Mouse (Mus musculus): ENCODE data around the gene Ntrk1. TPM values are rescaled to one million over a fixed set of nuclear protein-coding genes. Genes with fewer than 3 reads are reported as not detected.

Ntrk1 gene
- total and polyA plus RNA-seq, 3 experiments: 0.14 to 0.57 (median 0.16) TPM

- H3K36me3 ChIP-seq (ENCODE audit: control insufficient read depth, insufficient read depth, low read length): no peaks in the 10 kb centered on the region
- no peak overlapping the region for H3K4me3 ChIP-seq
- WGBS: 82% methylated on average over 25 of the region's 25 CpGs
- no peak for TF ChIP-seq EP300 (IDR thresholded peaks at IDR 0.05; ENCODE audit: insufficient read depth, low read depth, low read length)
- no peak for TF ChIP-seq POLR2A (IDR thresholded peaks at IDR 0.05; ENCODE audit: insufficient read depth, low read depth, low read length)
- no peak for TF ChIP-seq CTCF (IDR thresholded peaks at IDR 0.05)
- intact Hi-C loops (cut with DNase I): no loop called here
- no peak overlapping the region for H3K27ac ChIP-seq
- no peaks in the 10 kb centered on the region for H3K4me1 ChIP-seq (ENCODE audit: control insufficient read depth, insufficient read depth, low read length)
- H3K9ac ChIP-seq (ENCODE audit: low read depth, low read length): no peak overlapping the region
- no peaks in the 10 kb centered on the region for H3K79me2 ChIP-seq (replicated peaks; ENCODE audit: control insufficient read depth, insufficient read depth, low read length)
- DNase-seq: peak in 1 of 2 experiments; percentile 30
- no peaks in the 10 kb centered on the region for H3K27me3 ChIP-seq (ENCODE audit: control insufficient read depth, insufficient read depth, low read length)
Observed at GRCm38 (mm10) chr3:87783282-87784023, 11.5 kb downstream of the Ntrk1 start.

DNA sequence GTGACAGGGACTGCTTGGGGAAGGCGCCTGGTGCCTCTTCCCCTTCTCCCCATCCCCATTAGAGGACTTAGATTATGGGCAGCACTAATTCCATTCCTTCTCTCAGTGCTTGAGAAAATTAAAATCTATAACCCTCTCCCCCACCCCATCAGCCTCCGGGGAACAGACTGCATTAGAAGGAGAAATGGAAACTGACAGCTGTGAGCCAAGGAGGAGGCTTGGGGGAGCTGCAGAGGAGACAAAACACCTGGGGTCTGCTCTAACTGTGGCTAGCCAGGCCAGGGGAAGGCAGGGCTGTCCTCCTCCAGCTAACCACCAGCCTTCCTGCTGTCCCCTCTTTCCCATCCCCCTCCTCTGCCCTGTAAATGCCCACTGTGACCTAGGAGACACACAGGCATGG is 15.9 kb downstream of the Ntrk1 start:
- Histone ChIP-seq H3K9ac (ENCODE audit: low read depth, low read length) (no peak overlapping the region), H3K79me2 (replicated peaks; ENCODE audit: control insufficient read depth, insufficient read depth, low read length) (no peaks in the 10 kb centered on the region), H3K4me3 (no peak overlapping the region), H3K27me3 (ENCODE audit: control insufficient read depth, insufficient read depth, low read length) (no peaks in the 10 kb centered on the region; the same call in 1 of the 2 replicates), H3K27ac (no peak overlapping the region), H3K36me3 (ENCODE audit: control insufficient read depth, insufficient read depth, low read length) (no peaks in the 10 kb centered on the region), H3K4me1 (ENCODE audit: control insufficient read depth, insufficient read depth, low read length) (no peaks in the 10 kb centered on the region)
- no peak for DNase-seq
- WGBS: 47% methylated on average over 2 of the region's 2 CpGs
- intact Hi-C loops (cut with DNase I): no loop called here
- TF ChIP-seq POLR2A (IDR thresholded peaks at IDR 0.05; ENCODE audit: insufficient read depth, low read depth, low read length): no peak
- no peak for TF ChIP-seq CTCF (IDR thresholded peaks at IDR 0.05)
- TF ChIP-seq EP300 (IDR thresholded peaks at IDR 0.05; ENCODE audit: insufficient read depth, low read depth, low read length): no peak

- no peaks in the 10 kb centered on the region for H3K36me3 ChIP-seq (ENCODE audit: control insufficient read depth, insufficient read depth, low read length)
- H3K79me2 ChIP-seq (replicated peaks; ENCODE audit: control insufficient read depth, insufficient read depth, low read length): no peaks in the 10 kb centered on the region
- H3K27ac ChIP-seq: no peak overlapping the region
- intact Hi-C loops (cut with DNase I): no loop called here
- 51% methylated on average over 23 of the region's 23 CpGs for WGBS
- no peak overlapping the region for H3K9ac ChIP-seq (ENCODE audit: low read depth, low read length)
- no peak for DNase-seq
- TF ChIP-seq EP300 (IDR thresholded peaks at IDR 0.05; ENCODE audit: insufficient read depth, low read depth, low read length): no peak
- H3K4me1 ChIP-seq (ENCODE audit: control insufficient read depth, insufficient read depth, low read length): no peaks in the 10 kb centered on the region
- H3K27me3 ChIP-seq (ENCODE audit: control insufficient read depth, insufficient read depth, low read length): no peaks in the 10 kb centered on the region; the same call in 1 of the 2 replicates
- no peak overlapping the region for H3K4me3 ChIP-seq
Observed at GRCm38 (mm10) chr3:87778283-87778682, 16.7 kb downstream of the Ntrk1 start.

DNA sequence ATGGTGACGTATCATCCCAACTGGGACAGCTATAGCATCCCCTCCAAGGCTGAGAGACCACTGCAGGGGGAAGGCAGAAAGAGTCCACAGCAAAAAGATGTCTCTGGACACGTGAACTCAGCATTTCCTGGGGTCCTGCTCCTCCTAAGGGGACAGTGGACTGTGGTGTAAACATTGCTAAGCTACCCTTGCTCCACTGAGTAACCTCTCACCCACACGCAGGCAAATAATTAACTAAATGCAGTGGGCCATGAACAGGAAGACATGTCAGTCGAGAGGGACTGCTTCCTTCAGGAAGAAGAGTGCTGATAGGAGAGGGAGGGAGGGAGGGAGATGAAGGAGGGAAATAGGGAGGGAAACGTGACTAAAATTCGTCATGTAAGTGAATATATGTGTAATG is 23.9 kb downstream of the Ntrk1 start:
- no peak overlapping the region for H3K9ac ChIP-seq (ENCODE audit: low read depth, low read length)
- H3K4me1 ChIP-seq (ENCODE audit: control insufficient read depth, insufficient read depth, low read length): peaks cover 4% of the 10 kb centered on the region
- H3K36me3 ChIP-seq (ENCODE audit: control insufficient read depth, insufficient read depth, low read length): no peaks in the 10 kb centered on the region
- H3K79me2 ChIP-seq (replicated peaks; ENCODE audit: control insufficient read depth, insufficient read depth, low read length): no peaks in the 10 kb centered on the region
- H3K4me3 ChIP-seq: no peak overlapping the region
- H3K27ac ChIP-seq: no peak overlapping the region
- no peaks in the 10 kb centered on the region; the same call in 1 of the 2 replicates for H3K27me3 ChIP-seq (ENCODE audit: control insufficient read depth, insufficient read depth, low read length)
- DNase-seq: no peak
- WGBS: 44% methylated on average over 6 of the region's 6 CpGs
- intact Hi-C loops (cut with DNase I): loop anchor here (2.0 kb wide), 1 partner anchor 68 kb away; no protein-coding TSS in a partner anchor
- no peak for TF ChIP-seq POLR2A (IDR thresholded peaks at IDR 0.05; ENCODE audit: insufficient read depth, low read depth, low read length)
- TF ChIP-seq EP300 (IDR thresholded peaks at IDR 0.05; ENCODE audit: insufficient read depth, low read depth, low read length): no peak
- TF ChIP-seq CTCF (IDR thresholded peaks at IDR 0.05): no peak

DNA sequence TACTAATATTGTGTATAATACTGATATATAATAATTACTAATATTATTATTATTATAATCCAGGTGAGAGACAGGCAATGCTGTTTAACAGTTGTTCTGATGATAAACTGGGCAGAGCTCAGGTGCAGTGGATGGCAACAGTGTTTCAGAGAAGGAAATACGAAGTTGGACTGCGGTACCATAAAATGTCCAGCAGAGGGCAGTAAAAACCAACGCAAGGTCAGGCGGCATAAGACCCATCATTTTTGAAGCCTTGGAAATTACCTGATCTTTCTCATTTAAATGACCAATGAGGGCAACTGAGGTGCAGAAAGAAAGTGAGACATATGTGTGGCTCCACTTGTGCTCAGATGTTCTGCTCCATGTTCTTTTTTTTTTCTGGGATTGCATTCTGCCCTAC is 24.7 kb downstream of the Ntrk1 start:
- no peak overlapping the region for H3K9ac ChIP-seq (ENCODE audit: low read depth, low read length)
- TF ChIP-seq CTCF (IDR thresholded peaks at IDR 0.05): peak; percentile 95
- no peak for TF ChIP-seq POLR2A (IDR thresholded peaks at IDR 0.05; ENCODE audit: insufficient read depth, low read depth, low read length)
- TF ChIP-seq EP300 (IDR thresholded peaks at IDR 0.05; ENCODE audit: insufficient read depth, low read depth, low read length): no peak
- no peaks in the 10 kb centered on the region for H3K79me2 ChIP-seq (replicated peaks; ENCODE audit: control insufficient read depth, insufficient read depth, low read length)
- no peak overlapping the region for H3K4me3 ChIP-seq
- intact Hi-C loops (cut with DNase I): loop anchor here (1.0 to 2.0 kb wide), 2 partner anchors 46 to 69 kb away; no protein-coding TSS in a partner anchor
- no peak for DNase-seq
- H3K36me3 ChIP-seq (ENCODE audit: control insufficient read depth, insufficient read depth, low read length): no peaks in the 10 kb centered on the region
- under 1% methylated on average over 4 of the region's 4 CpGs for WGBS
- no peak overlapping the region for H3K27ac ChIP-seq
- no peaks in the 10 kb centered on the region for H3K27me3 ChIP-seq (ENCODE audit: control insufficient read depth, insufficient read depth, low read length)
- H3K4me1 ChIP-seq (ENCODE audit: control insufficient read depth, insufficient read depth, low read length): peaks cover 7% of the 10 kb centered on the region

DNA sequence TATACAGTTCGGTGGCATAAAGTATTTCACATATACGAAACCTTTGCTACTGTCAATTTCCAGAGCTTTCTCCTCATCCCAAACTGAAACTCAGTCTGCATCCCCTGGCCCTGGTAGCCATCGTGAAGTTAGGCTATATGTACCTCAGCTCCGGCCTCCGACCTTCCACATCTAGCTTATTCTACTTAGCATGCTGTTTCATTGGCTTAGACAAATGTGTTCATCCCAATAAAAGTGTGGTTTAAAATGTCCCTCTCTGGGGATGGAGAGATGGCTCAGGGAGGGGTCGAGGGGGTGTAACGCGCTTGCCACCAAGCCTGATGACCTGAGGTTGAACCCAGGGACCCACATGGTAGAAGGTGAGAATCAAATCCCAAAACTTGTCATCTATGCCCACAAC is 25.5 kb downstream of the Ntrk1 start:
- intact Hi-C loops (cut with DNase I): loop anchor here (1.0 to 10.0 kb wide), 3 partner anchors 13 to 205 kb away; partner anchors contain the start of genes Lrrc71 and Nes
- Histone ChIP-seq H3K27ac (peak overlapping the region; percentile 93), H3K4me3 (peak overlapping the region; percentile 63), H3K4me1 (ENCODE audit: control insufficient read depth, insufficient read depth, low read length) (peaks cover 11% of the 10 kb centered on the region), H3K9ac (ENCODE audit: low read depth, low read length) (no peak overlapping the region), H3K79me2 (replicated peaks; ENCODE audit: control insufficient read depth, insufficient read depth, low read length) (no peaks in the 10 kb centered on the region), H3K36me3 (ENCODE audit: control insufficient read depth, insufficient read depth, low read length) (no peaks in the 10 kb centered on the region), H3K27me3 (ENCODE audit: control insufficient read depth, insufficient read depth, low read length) (no peaks in the 10 kb centered on the region)
- WGBS: 77% methylated on average over 8 of the region's 8 CpGs
- no peak for DNase-seq
- no peak for TF ChIP-seq EP300 (IDR thresholded peaks at IDR 0.05; ENCODE audit: insufficient read depth, low read depth, low read length)
- no peak for TF ChIP-seq CTCF (IDR thresholded peaks at IDR 0.05)
- TF ChIP-seq POLR2A (IDR thresholded peaks at IDR 0.05; ENCODE audit: insufficient read depth, low read depth, low read length): no peak

All from heart, adult 2 months (tissue).